Comparison of ENCODE assay signal across 9 mouse cellular contexts in the genomic region with DNA sequence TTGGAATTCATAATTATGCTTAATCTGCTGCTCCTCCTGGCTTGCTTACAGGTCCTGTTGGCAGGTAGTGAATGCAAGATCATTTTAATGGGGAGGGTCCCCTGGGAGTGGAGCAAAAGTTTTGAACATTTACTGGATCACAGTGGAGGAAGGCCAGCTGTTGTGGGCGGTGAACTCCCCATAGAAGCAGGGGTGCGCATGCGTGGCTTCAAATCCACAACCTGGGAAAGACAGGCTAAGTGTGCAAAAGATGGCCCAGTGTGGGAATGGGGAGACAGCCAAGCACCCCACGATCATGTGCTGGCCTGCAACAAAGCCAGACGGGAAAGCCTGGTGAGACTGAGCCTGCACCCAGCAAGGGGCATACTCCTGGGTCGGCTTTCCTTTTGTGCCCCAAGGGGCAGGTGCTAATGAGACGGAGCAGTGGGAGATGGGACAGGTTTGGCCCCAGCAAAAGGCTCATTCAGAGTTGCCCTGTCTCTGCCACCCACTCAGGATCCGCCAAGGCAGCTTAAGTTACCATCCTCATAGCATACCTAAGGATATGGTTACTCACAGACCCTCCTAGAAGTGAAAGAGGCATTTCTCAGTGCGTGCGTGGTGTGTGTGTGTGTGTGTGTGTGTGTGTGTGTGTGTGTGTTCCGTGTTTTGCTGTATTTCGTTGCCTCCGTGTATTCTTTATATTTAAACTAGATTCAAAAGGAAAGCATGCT.
DNase-seq lines count a peak whose midpoint lies in the region; ATAC-seq and TF ChIP-seq lines count a peak whose summit lies in the region.
"Had no signal": no experiment of that assay in that cellular context is flagged by ENCODE, and none has a peak within 500 bp of the region (broad histone marks: within the 10 kb centered on the region; RNA-seq: fewer than 3 reads in every experiment).

No protein-coding gene starts in this region.

- TF ChIP-seq POLR2A in kidney, adult 2 months (IDR thresholded peaks at IDR 0.05; ENCODE audit: low read depth, low read length): no peak

- TF ChIP-seq CTCF in kidney, postnatal 0 days (IDR thresholded peaks at IDR 0.05; ENCODE audit: low read depth): no peak
- no peak for TF ChIP-seq CTCF in kidney, adult 2 months (conservative IDR thresholded peaks at IDR 0.05; ENCODE audit: insufficient read depth, insufficient read length, low read depth, low read length)

- H3K27me3 ChIP-seq in kidney, postnatal 0 days (ENCODE audit: insufficient read depth, low read length): no peaks in the 10 kb centered on the region
- H3K27me3 ChIP-seq in kidney, adult 2 months (replicated peaks; ENCODE audit: control insufficient read depth, insufficient read depth, low read length): no peaks in the 10 kb centered on the region
- H3K27me3 ChIP-seq in embryonic facial prominence, embryonic 12.5 days: no peaks in the 10 kb centered on the region
- H3K27me3 ChIP-seq: liver, embryonic 12.5 days had no signal

- H3K4me3 ChIP-seq in kidney, postnatal 0 days (replicated peaks; ENCODE audit: low read depth, low read length): no peak overlapping the region
- H3K4me3 ChIP-seq in kidney, adult 2 months (ENCODE audit: insufficient read depth, low read depth, low read length): no peak overlapping the region
- H3K4me3 ChIP-seq in embryonic facial prominence, embryonic 12.5 days: no peak overlapping the region
- H3K4me3 ChIP-seq: liver, embryonic 12.5 days had no signal

- H3K27ac ChIP-seq in kidney, postnatal 0 days: no peak overlapping the region
- no peak overlapping the region for H3K27ac ChIP-seq in kidney, adult 2 months (ENCODE audit: insufficient read depth, low read depth, low read length)
- H3K27ac ChIP-seq in embryonic facial prominence, embryonic 12.5 days: peak overlapping the region; percentile 13; the same call in 1 of the 2 replicates
- H3K27ac ChIP-seq: liver, embryonic 12.5 days had no signal

- no peak for ATAC-seq in kidney, postnatal 0 days (replicated peaks; ENCODE audit: low FRiP score, low read depth)
- 0 out of 2 replicates have a peak, but pooled peaks have one; percentile 77 for ATAC-seq in embryonic facial prominence, embryonic 12.5 days (ENCODE audit: insufficient number of reproducible peaks, insufficient read depth, low FRiP score, low TSS enrichment)
- ATAC-seq: liver, embryonic 12.5 days had no signal

- H3K4me1 ChIP-seq in kidney, postnatal 0 days (replicated peaks; ENCODE audit: insufficient read depth, low read length): no peaks in the 10 kb centered on the region
- H3K4me1 ChIP-seq in kidney, adult 2 months (ENCODE audit: control insufficient read depth, insufficient read depth, low read length): no peaks in the 10 kb centered on the region
- peaks cover 17% of the 10 kb centered on the region for H3K4me1 ChIP-seq in embryonic facial prominence, embryonic 12.5 days
- H3K4me1 ChIP-seq: liver, embryonic 12.5 days had no signal

- H3K4me2 ChIP-seq in kidney, postnatal 0 days (ENCODE audit: low read length): no peak overlapping the region
- H3K4me2 ChIP-seq in embryonic facial prominence, embryonic 12.5 days (replicated peaks): peak overlapping the region; percentile 8; the same call in 1 of the 2 replicates
- H3K4me2 ChIP-seq: liver, embryonic 12.5 days had no signal

- H3K9ac ChIP-seq in kidney, postnatal 0 days (ENCODE audit: low read depth, low read length): no peak overlapping the region
- no peak overlapping the region for H3K9ac ChIP-seq in embryonic facial prominence, embryonic 12.5 days
- H3K9ac ChIP-seq: liver, embryonic 12.5 days had no signal

- peak; percentile 68 for DNase-seq in kidney, postnatal 0 days (ENCODE audit: low spot score)
- DNase-seq in kidney, adult 2 months: no peak
- DNase-seq in cerebellum, adult 11-12 months: peak; percentile 29
- DNase-seq in heart, adult 9 months (ENCODE audit: low spot score in 2 of 2): peak; percentile 65 to 73
- no peak for DNase-seq in natural killer cell, adult 2 months (ENCODE audit: low spot score in 2 of 2)
- no peak for DNase-seq in spleen, adult 12 weeks (ENCODE audit: low spot score)
- DNase-seq in left cerebral cortex, adult 8-10 months (ENCODE audit: low spot score in 2 of 2): no peak

- no peaks in the 10 kb centered on the region for H3K9me3 ChIP-seq in kidney, postnatal 0 days (replicated peaks; ENCODE audit: low read length)
- H3K9me3 ChIP-seq in embryonic facial prominence, embryonic 12.5 days: no peaks in the 10 kb centered on the region
- H3K9me3 ChIP-seq: liver, embryonic 12.5 days had no signal

- no peaks in the 10 kb centered on the region for H3K36me3 ChIP-seq in kidney, postnatal 0 days (ENCODE audit: insufficient read depth, low read length)
- no peaks in the 10 kb centered on the region for H3K36me3 ChIP-seq in kidney, adult 2 months (ENCODE audit: control insufficient read depth, insufficient read depth, low read length)
- no peaks in the 10 kb centered on the region for H3K36me3 ChIP-seq in embryonic facial prominence, embryonic 12.5 days
- H3K36me3 ChIP-seq: liver, embryonic 12.5 days had no signal

- 47% methylated on average over 13 of the region's 13 CpGs for WGBS in kidney, postnatal 0 days
- 64% methylated on average over 13 of the region's 13 CpGs for WGBS in kidney, adult 2 months
- 38% methylated on average over 13 of the region's 13 CpGs for WGBS in embryonic facial prominence, embryonic 12.5 days

Comparison
In these comparisons a context has a peak if more than half of its experiments do, and no peak if none do; other contexts are left out.
1. DNase-seq: peak in kidney, postnatal 0 days (single experiment), cerebellum, adult 11-12 months (single experiment) and heart, adult 9 months (2 of 2); none in kidney, adult 2 months (single experiment), natural killer cell, adult 2 months (0 of 2), spleen, adult 12 weeks (single experiment) and left cerebral cortex, adult 8-10 months (0 of 2).